Mouse (Mus musculus): ENCODE data around the gene Ptms. TPM values are rescaled to one million over a fixed set of nuclear protein-coding genes. Genes with fewer than 3 reads are reported as not detected.

Gene Ptms
- polyA plus RNA-seq, 1 experiment from 2014 or later = 203 TPM

DNA sequence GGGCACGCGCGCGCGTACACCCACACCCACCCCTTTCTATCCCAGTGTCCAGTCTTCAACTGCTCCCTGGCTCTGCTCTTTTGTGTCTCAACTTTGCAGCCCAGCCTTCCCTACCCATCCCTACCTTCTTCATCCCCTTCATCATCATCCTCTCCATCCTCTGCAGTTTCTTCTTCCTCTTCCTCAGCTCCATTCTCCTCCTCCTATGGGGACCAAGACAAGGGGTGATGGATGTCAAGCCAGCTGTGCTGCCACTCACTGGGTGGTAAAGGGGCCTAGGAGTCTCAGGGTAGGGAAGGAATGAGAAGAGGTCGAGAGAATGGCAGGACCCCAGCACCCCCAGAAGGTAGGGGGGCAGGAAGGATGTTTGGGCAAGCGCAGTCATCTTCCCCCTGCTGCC lies 5.4 kb downstream of the Ptms start:
- no peaks in the 10 kb centered on the region for H3K9me3 ChIP-seq (replicated peaks; ENCODE audit: control insufficient read depth, low read length)
- H3K4me2 ChIP-seq (ENCODE audit: low read depth, low read length) = no peak overlapping the region
- 87% methylated on average over 7 of the region's 7 CpGs for whole genome bisulfite sequencing
- H3K36me3 ChIP-seq (ENCODE audit: control insufficient read depth, insufficient read depth) = peaks cover 22% of the 10 kb centered on the region
- peaks cover 51% of the 10 kb centered on the region for H3K4me1 ChIP-seq (ENCODE audit: control insufficient read depth, insufficient read depth, low read length)
- no peak overlapping the region for H3K4me3 ChIP-seq (ENCODE audit: low read length)
- peaks cover 6% of the 10 kb centered on the region; the same call in 1 of the 2 replicates for H3K27me3 ChIP-seq (ENCODE audit: control insufficient read depth, insufficient read depth, low read length)
- H3K9ac ChIP-seq (ENCODE audit: low read length) = no peak overlapping the region
- no peak for ATAC-seq (replicated peaks; ENCODE audit: extremely low read depth, insufficient read depth, low FRiP score)
- H3K27ac ChIP-seq (ENCODE audit: low read length) = no peak overlapping the region

DNA sequence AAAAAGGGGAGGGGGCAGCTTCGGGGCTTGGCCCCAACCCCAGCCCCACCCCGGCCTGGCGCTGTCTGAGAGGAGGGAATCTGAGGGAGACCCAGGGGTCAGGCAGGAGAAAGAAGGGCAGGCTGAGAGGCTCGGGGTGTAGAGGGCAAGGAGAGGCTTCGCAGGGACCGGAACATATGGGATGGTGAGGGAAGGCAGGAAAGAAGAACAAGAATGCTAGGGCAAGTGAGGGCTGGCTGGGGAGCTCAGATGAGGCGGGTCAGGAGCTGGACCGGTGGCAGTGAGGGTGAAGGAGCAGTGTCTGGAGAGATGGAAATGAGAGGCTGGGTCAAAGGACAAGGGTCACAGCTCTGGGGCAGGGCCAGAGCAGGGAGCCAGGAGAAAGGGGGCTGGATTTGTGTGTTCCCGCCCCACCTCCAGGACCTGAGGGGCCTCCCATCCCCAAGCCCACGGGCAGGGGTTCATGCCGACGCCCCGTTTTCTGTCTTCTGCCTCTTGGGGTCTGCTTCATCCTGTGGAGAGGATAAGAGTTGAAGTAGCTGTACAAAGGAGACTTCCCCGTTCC lies 6.1 kb downstream of the Ptms start:
- peak overlapping the region; percentile 38; the same call in 1 of the 2 replicates for H3K9ac ChIP-seq (ENCODE audit: low read length)
- H3K4me2 ChIP-seq (ENCODE audit: low read depth, low read length) = no peak overlapping the region
- no peak for ATAC-seq (replicated peaks; ENCODE audit: extremely low read depth, insufficient read depth, low FRiP score)
- peaks cover 22% of the 10 kb centered on the region for H3K36me3 ChIP-seq (ENCODE audit: control insufficient read depth, insufficient read depth)
- H3K27me3 ChIP-seq (ENCODE audit: control insufficient read depth, insufficient read depth, low read length) = peaks cover 7% of the 10 kb centered on the region; the same call in 1 of the 2 replicates
- no peak overlapping the region; the same call in 1 of the 2 replicates for H3K27ac ChIP-seq (ENCODE audit: low read length)
- no peaks in the 10 kb centered on the region for H3K9me3 ChIP-seq (replicated peaks; ENCODE audit: control insufficient read depth, low read length)
- H3K4me3 ChIP-seq (ENCODE audit: low read length) = no peak overlapping the region
- 76% methylated on average over 14 of the region's 14 CpGs for WGBS
- H3K4me1 ChIP-seq (ENCODE audit: control insufficient read depth, insufficient read depth, low read length) = peaks cover 45% of the 10 kb centered on the region

DNA sequence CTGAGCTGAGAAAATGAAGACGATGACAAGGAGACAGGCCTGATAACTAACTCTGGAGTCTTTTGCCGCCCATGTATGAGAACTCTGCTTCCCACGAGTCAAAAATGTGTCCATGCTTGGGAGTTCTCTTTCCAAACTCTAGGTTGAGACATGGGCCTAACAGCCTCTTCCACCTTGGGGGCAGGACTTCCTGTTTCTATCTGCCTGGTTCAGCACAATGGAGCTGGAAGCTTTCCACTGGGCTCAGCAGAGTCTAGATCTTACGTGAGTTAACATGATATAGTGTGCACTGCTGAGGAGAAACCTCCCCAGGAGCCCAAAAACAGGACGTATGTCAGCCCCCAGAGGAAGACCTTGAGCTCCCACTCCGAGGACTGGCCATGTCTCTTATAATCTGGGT lies 6.7 kb downstream of the Ptms start:
- no peak for ATAC-seq (replicated peaks; ENCODE audit: extremely low read depth, insufficient read depth, low FRiP score)
- Histone ChIP-seq H3K9me3 (replicated peaks; ENCODE audit: control insufficient read depth, low read length) (no peaks in the 10 kb centered on the region), H3K36me3 (ENCODE audit: control insufficient read depth, insufficient read depth) (peaks cover 22% of the 10 kb centered on the region), H3K27ac (ENCODE audit: low read length) (peak overlapping the region; percentile 21; the same call in 1 of the 2 replicates), H3K9ac (ENCODE audit: low read length) (no peak overlapping the region), H3K27me3 (ENCODE audit: control insufficient read depth, insufficient read depth, low read length) (peaks cover 10% of the 10 kb centered on the region; the same call in 1 of the 2 replicates), H3K4me2 (ENCODE audit: low read depth, low read length) (no peak overlapping the region), H3K4me3 (ENCODE audit: low read length) (no peak overlapping the region), H3K4me1 (ENCODE audit: control insufficient read depth, insufficient read depth, low read length) (peaks cover 40% of the 10 kb centered on the region)
- 57% methylated on average over 6 of the region's 6 CpGs for WGBS

DNA sequence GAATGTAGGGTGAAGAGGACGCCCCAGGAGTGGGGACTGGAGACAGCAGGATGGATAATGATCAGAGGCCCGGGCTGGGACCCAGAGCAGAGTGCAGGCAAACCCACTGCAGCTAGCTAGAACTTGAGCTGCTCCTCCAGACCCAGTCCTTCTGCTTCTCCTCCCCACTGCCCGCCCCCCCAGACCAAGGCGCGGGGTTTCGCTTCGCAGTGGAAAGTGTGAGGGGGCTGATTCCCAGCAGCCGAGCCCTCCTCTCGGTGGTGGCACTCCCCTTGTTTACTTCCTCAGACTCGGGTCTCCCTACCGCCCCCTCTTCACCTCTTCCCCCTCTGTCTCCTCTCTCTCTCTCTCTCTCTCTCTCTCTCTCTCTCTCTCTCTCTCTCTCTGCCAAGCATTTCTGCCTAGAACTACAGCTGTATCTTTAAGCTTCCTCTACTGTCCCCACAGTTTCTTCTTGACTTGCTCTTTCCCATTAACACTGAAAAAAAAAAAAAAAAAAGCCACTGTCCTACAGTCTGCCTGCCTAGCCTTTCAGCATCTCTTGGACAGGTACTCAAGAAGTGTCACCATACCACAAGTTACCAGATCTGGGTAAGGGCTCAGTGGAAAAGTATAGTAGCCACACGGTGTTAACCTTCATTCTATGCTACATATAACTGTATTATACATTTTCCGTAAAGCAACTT lies 8.2 kb downstream of the Ptms start, which contains the start of gene Lag3:
TSS of gene Lag3 (minus strand) at position 173 of the 686 bp plus-strand sequence.
- no peak within 1 kb of the TSS for H3K27ac ChIP-seq (ENCODE audit: low read length)

DNA sequence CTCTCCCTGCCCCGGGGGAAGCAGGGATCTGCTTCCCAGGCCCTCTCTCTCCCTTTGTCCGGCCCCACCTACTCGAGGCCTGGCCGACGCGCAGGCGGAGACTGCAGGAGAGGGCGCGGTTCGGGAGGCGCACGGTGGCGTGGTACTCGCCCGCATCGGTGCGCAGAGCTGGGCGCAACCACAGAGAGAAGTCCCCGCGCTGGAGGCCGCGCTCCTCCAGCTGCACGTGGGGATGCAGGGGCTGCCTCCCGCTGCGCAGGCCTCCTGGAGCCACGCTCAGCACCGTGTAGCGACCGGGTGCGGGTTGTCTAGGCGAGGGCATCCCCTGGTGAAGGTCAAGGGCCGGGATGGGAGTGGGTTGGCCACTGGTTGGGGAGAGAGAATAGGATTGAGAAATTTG lies 9.9 kb downstream of the Ptms start:
- H3K9ac ChIP-seq (ENCODE audit: low read length) = peak overlapping the region; percentile 37
- H3K27me3 ChIP-seq (ENCODE audit: control insufficient read depth, insufficient read depth, low read length) = peaks cover 10% of the 10 kb centered on the region; the same call in 1 of the 2 replicates
- peaks cover 21% of the 10 kb centered on the region for H3K36me3 ChIP-seq (ENCODE audit: control insufficient read depth, insufficient read depth)
- 8% methylated on average over 32 of the region's 32 CpGs for WGBS
- peak overlapping the region; percentile 48 for H3K4me2 ChIP-seq (ENCODE audit: low read depth, low read length)
- ATAC-seq (replicated peaks; ENCODE audit: extremely low read depth, insufficient read depth, low FRiP score) = no peak
- no peaks in the 10 kb centered on the region for H3K9me3 ChIP-seq (replicated peaks; ENCODE audit: control insufficient read depth, low read length)
- peak overlapping the region; percentile 5 for H3K4me3 ChIP-seq (ENCODE audit: low read length)
- H3K4me1 ChIP-seq (ENCODE audit: control insufficient read depth, insufficient read depth, low read length) = peaks cover 28% of the 10 kb centered on the region
- no peak overlapping the region for H3K27ac ChIP-seq (ENCODE audit: low read length)

More for the DNA sequence above, 8.2 kb downstream of the Ptms start, which contains the start of gene Lag3:
- Histone ChIP-seq H3K4me1 (ENCODE audit: control insufficient read depth, insufficient read depth, low read length) (peaks cover 39% of the 10 kb centered on the region), H3K9ac (ENCODE audit: low read length) (peak within 1 kb of the TSS; percentile 36; the same call in 1 of the 2 replicates), H3K9me3 (replicated peaks; ENCODE audit: control insufficient read depth, low read length) (no peaks in the 10 kb centered on the region), H3K4me2 (ENCODE audit: low read depth, low read length) (peak within 1 kb of the TSS; percentile 15; the same call in 1 of the 2 replicates), H3K4me3 (ENCODE audit: low read length) (no peak within 1 kb of the TSS), H3K27me3 (ENCODE audit: control insufficient read depth, insufficient read depth, low read length) (peaks cover 10% of the 10 kb centered on the region; the same call in 1 of the 2 replicates), H3K36me3 (ENCODE audit: control insufficient read depth, insufficient read depth) (peaks cover 22% of the 10 kb centered on the region)
- WGBS = 18% methylated on average over 11 of the region's 13 CpGs
- ATAC-seq (replicated peaks; ENCODE audit: extremely low read depth, insufficient read depth, low FRiP score) = no peak

DNA sequence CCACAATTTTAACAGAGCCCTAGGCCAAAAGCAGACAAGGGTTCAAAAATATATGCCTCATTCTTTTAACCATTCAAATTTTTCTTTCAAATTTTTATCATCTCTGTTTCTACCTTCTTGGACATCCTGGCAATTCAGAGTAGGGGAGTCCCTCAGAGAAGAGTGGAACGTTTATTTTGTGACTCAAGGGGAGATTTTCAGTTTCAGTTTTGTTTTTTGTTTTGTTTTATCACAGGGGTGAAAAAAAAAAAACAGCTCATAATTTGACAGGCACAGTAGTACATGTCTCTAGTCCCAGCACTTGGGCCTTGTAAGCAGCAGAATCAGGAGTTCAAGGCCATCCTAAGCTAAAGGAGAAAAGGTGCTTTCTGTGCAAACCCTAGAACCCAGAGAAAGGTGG lies 12.1 kb downstream of the Ptms start:
- ATAC-seq (replicated peaks; ENCODE audit: extremely low read depth, insufficient read depth, low FRiP score) = no peak

DNA sequence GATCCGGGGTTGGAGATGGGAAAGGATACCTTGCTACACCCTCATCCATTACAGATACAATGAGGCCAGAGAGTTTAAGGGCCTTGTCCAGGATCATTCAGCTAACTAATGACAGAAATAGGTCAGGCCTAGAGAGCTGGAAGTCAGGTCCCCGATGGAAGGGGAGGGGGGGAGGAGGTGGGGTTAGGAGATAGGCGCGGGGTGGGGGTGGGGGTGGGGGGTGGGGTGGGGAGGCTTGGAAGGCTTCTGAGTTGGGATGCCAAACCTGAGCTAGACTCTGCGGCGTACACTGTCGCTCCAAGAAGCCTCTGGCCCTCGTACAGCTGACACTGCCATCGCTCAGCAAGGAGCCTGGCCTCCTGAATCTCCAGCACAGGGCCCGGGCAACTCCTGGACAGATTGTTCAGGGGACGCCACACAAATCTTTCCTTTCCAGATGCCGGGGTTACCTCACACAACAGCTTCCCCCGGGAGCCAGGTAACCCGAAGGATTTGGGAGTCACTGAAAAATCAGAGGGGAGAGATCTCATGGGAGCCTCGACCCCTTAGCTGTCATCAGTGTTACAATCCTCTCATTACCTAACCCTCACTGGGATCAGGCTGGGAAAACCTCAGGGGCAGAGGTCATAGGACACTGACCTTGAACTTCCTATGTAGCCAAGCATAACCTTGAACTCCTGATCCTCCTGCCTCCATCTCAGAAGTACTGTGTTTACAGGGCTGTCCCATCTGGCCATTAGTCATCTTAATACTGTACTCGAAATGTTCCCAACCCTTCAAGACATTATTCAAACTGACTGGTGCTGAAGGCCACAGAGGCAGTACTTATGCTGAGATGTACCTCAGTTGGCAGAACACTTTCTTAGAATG lies 14.7 kb downstream of the Ptms start:
- no peak for ATAC-seq (replicated peaks; ENCODE audit: extremely low read depth, insufficient read depth, low FRiP score)
- H3K9me3 ChIP-seq (replicated peaks; ENCODE audit: control insufficient read depth, low read length) = no peaks in the 10 kb centered on the region
- peak overlapping the region; percentile 98 for H3K27ac ChIP-seq (ENCODE audit: low read length)
- H3K4me1 ChIP-seq (ENCODE audit: control insufficient read depth, insufficient read depth, low read length) = peaks cover 13% of the 10 kb centered on the region
- 50% methylated on average over 14 of the region's 16 CpGs for WGBS
- H3K36me3 ChIP-seq (ENCODE audit: control insufficient read depth, insufficient read depth) = no peaks in the 10 kb centered on the region
- peaks cover 7% of the 10 kb centered on the region; the same call in 1 of the 2 replicates for H3K27me3 ChIP-seq (ENCODE audit: control insufficient read depth, insufficient read depth, low read length)
- peak overlapping the region; percentile 90 for H3K4me2 ChIP-seq (ENCODE audit: low read depth, low read length)
- H3K9ac ChIP-seq (ENCODE audit: low read length) = peak overlapping the region; percentile 81
- no peak overlapping the region; the same call in 1 of the 2 replicates for H3K4me3 ChIP-seq (ENCODE audit: low read length)

More for the DNA sequence above, 12.1 kb downstream of the Ptms start:
- no peak overlapping the region for H3K27ac ChIP-seq (ENCODE audit: low read length)
- H3K4me3 ChIP-seq (ENCODE audit: low read length) = no peak overlapping the region
- no peaks in the 10 kb centered on the region for H3K9me3 ChIP-seq (replicated peaks; ENCODE audit: control insufficient read depth, low read length)
- H3K4me1 ChIP-seq (ENCODE audit: control insufficient read depth, insufficient read depth, low read length) = peaks cover 23% of the 10 kb centered on the region
- no peak overlapping the region for H3K9ac ChIP-seq (ENCODE audit: low read length)
- WGBS = 74% methylated on average over 1 of the region's 1 CpGs
- no peak overlapping the region for H3K4me2 ChIP-seq (ENCODE audit: low read depth, low read length)
- H3K36me3 ChIP-seq (ENCODE audit: control insufficient read depth, insufficient read depth) = 0 out of 2 replicates have a peak, but pooled peaks cover under 1% of the 10 kb centered on the region
- peaks cover 10% of the 10 kb centered on the region; the same call in 1 of the 2 replicates for H3K27me3 ChIP-seq (ENCODE audit: control insufficient read depth, insufficient read depth, low read length)

DNA sequence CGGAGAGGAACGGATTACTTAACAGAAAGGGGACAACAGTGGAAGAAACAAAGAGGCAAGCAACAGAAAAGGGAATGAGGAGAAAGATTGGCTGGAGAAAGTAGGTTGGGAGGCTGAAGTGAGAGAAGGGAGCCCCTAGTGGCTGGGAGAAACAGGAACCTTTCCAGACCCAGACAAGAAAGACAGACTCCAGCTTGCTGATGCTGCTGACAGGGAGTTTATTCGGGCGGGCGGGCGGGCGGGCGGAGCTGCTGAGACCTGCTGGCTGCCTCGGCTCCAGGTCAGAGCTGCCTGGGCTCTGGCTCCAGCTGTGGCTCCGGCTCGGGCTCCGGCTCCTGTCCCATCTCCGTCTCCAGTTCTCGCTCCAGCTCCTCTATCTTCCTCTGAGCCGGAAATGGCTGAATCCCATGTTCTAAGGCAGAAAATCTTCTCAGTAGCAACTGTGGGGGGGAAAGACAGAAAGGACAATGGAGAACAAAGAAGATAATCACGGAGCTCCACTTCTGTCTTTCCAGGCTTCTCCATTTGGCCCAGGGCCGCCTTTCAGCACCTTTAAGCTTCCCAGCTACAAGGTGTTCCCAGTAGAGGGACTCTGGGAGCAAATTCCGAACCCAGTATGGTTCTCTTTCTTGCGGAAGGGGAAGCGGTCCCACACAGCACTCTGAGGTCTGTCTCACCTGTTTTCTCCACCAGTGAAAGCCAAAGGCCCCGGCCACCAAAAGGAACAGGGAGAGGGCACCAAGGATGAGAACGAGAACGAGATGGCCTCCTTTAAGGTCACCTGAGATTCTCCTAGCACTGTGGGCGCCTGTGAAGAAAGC lies 15.5 kb downstream of the Ptms start:
- Histone ChIP-seq H3K9ac (ENCODE audit: low read length) (peak overlapping the region; percentile 81), H3K9me3 (replicated peaks; ENCODE audit: control insufficient read depth, low read length) (no peaks in the 10 kb centered on the region), H3K27ac (ENCODE audit: low read length) (peak overlapping the region; percentile 98), H3K4me2 (ENCODE audit: low read depth, low read length) (peak overlapping the region; percentile 90), H3K4me3 (ENCODE audit: low read length) (peak overlapping the region; percentile 65), H3K4me1 (ENCODE audit: control insufficient read depth, insufficient read depth, low read length) (peaks cover 8% of the 10 kb centered on the region), H3K27me3 (ENCODE audit: control insufficient read depth, insufficient read depth, low read length) (peaks cover 3% of the 10 kb centered on the region; the same call in 1 of the 2 replicates), H3K36me3 (ENCODE audit: control insufficient read depth, insufficient read depth) (no peaks in the 10 kb centered on the region)
- ATAC-seq (replicated peaks; ENCODE audit: extremely low read depth, insufficient read depth, low FRiP score) = peak; percentile 66
- WGBS = 11% methylated on average over 24 of the region's 24 CpGs
